Mouse (Mus musculus) small intestine, adult 2 months (tissue): ENCODE measurements around the gene Ap1m2. TPM values are rescaled to one million over a fixed set of nuclear protein-coding genes. Genes with fewer than 3 reads are reported as not detected.

Experiments
- H3K27ac ChIP-seq: fragments of 200-500 bp; 2 replicates; pipeline ENCODE4 v1.5.1; 2012; ENCODE audit warnings: low read depth, low read length, control low read depth, inconsistent platforms; ENCODE audit not compliant: insufficient read depth
- H3K27me3 ChIP-seq: fragments of 200-500 bp; 2 replicates; pipeline ENCODE4 v1.6.1; 2012; ENCODE audit warnings: mild to moderate bottlenecking, moderate library complexity, low read length, inconsistent platforms; ENCODE audit not compliant: control insufficient read depth, insufficient read depth
- H3K36me3 ChIP-seq: fragments of 200-500 bp; 2 replicates; pipeline ENCODE4 v1.6.1; 2012; ENCODE audit warnings: mild to moderate bottlenecking, low read length, control low read depth, inconsistent platforms; ENCODE audit not compliant: control insufficient read depth, insufficient read depth
- H3K4me1 ChIP-seq: fragments of 200-500 bp; 2 replicates; pipeline ENCODE4 v1.6.1; 2012; ENCODE audit warnings: low read length, inconsistent platforms, mixed read lengths; ENCODE audit not compliant: control insufficient read depth, insufficient read depth, insufficient read length
- H3K4me3 ChIP-seq: fragments of 200-500 bp; 2 replicates; pipeline ENCODE4 v1.5.1; 2012; ENCODE audit warnings: low read depth, mild to moderate bottlenecking, control low read depth, inconsistent platforms, low read length, moderate library complexity
- CTCF ChIP-seq: fragments of 200-500 bp; IDR thresholded peaks from 2 replicates; pipeline ENCODE4 v1.5.1; 2012; ENCODE audit warnings: low read depth, mild to moderate bottlenecking, control low read depth, inconsistent platforms, low read length, moderate library complexity, mixed read lengths; ENCODE audit not compliant: insufficient replicate concordance, insufficient read length; ENCODE audit errors: extremely low read depth
- POLR2A ChIP-seq: fragments of 200-500 bp; IDR thresholded peaks from 2 replicates; pipeline ENCODE4 v1.6.1; 2012; ENCODE audit warnings: low read depth, mild to moderate bottlenecking, control low read depth, inconsistent platforms, low read length, moderate library complexity
- WGBS: fragments of 180-500 bp; shearing (Covaris S2); methylation state at CpG from one replicate; pipeline ENCODE4 v1.1.7; 2018; 5-methylcytosine and 5-hydroxymethylcytosine counted together
- polyA plus RNA-seq: library from polyadenylated mRNA; depleted of rRNA; stranded (reverse); fragments of >200 nt; gene quantifications from 2 replicates; pipeline ENCODE4 v1.2.3, GENCODE M21; 2012

Gene Ap1m2
- polyA plus RNA-seq, 1 experiment, result 69.5 TPM

GRCm38 (mm10) chr9:21348152-21348551 is 36.0 kb upstream of the Ap1m2 start:
- H3K36me3 ChIP-seq, result peaks cover 1% of the 10 kb centered on the region; the same call in 1 of the 2 replicates
- H3K4me3 ChIP-seq, result no peak overlapping the region
- no peak for TF ChIP-seq POLR2A
- TF ChIP-seq CTCF, result no peak
- H3K4me1 ChIP-seq, result peaks cover 2% of the 10 kb centered on the region; the same call in 1 of the 2 replicates
- H3K27me3 ChIP-seq, result no peaks in the 10 kb centered on the region
- WGBS, result 75% methylated on average over 3 of the region's 3 CpGs
- no peak overlapping the region for H3K27ac ChIP-seq

DNA sequence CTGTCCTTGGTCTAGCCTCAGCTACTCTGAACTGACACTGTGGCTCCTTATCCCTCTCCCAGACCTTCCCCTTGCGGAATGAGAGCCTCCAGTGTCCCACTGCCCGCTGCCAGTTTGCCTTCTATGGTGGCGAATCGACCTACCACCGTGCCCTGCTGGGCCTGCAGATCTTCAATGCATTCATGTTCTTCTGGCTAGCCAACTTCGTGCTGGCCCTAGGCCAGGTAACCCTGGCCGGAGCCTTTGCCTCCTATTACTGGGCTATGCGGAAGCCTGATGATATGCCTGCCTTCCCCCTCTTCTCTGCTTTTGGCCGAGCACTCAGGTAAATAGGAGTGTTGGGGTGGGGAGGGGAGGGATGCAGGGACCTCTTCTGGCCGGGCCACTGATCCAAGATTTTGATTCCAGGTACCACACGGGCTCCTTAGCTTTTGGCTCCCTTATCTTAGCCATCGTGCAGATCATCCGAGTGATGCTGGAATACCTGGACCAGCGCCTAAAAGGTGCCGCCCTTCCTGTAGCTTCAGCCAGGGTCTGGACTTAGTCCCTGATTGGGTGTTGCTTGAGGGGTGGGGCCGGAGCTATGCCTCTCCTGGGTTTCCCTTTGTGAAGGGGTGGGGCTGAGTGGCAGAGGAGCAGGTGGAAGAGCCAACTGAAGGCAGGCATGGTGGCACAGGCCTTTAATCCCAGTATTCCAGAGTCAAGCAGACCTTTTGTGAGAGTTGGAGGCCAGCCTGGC is 34.7 kb upstream of the Ap1m2 start:
- Histone ChIP-seq H3K27me3 (no peaks in the 10 kb centered on the region), H3K4me1 (peaks cover 2% of the 10 kb centered on the region; the same call in 1 of the 2 replicates), H3K27ac (no peak overlapping the region), H3K4me3 (no peak overlapping the region), H3K36me3 (peaks cover 1% of the 10 kb centered on the region; the same call in 1 of the 2 replicates)
- no peak for TF ChIP-seq CTCF
- no peak for TF ChIP-seq POLR2A
- WGBS, result 51% methylated on average over 16 of the region's 16 CpGs

DNA sequence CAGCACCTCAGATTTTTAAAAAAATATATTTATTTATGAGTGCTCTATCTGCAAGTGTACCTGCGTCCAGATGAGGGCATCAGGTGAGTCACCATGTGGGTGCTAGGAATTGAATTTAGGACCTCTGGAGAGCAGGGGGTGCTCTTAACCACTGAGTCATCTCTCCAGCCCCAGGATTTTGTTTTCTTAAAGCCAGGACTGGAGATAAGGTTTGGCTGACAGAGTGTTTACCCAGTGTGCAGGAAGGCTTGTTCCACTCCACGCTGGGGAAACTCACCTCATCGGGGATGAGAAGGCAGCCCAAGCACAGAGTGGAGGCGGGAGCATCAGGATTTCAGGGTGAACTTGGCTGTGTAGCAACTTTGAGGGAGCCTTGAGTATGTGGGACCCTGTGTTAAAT is 28.3 kb upstream of the Ap1m2 start:
- WGBS, result 48% methylated on average over 4 of the region's 4 CpGs
- no peak for TF ChIP-seq POLR2A
- no peak for TF ChIP-seq CTCF
- Histone ChIP-seq H3K27me3 (no peaks in the 10 kb centered on the region), H3K27ac (no peak overlapping the region), H3K4me1 (peaks cover 9% of the 10 kb centered on the region), H3K36me3 (no peaks in the 10 kb centered on the region), H3K4me3 (no peak overlapping the region)

DNA sequence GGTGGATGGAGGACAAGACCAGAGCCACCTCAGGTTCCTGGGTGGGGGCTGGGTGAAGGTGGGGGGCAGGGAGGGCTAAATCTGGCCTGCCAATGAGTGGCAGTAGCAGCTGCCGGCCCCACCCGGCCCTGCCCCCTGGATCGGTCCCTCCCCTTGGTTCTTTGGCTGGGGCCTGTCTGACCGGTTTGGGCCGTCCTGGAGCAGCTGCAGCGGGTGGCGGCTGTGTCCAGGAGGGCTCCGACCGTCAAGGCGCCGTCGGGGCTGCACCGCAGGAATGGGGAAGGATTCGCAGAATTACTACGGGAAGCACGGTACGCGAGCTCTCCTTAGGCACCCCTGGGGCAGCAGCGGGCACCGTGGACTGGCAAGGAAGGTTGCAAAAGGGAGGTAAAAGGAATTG is 25.5 kb upstream of the Ap1m2 start:
- H3K27ac ChIP-seq, result no peak overlapping the region
- H3K4me1 ChIP-seq, result peaks cover 9% of the 10 kb centered on the region
- TF ChIP-seq POLR2A, result no peak
- no peak for TF ChIP-seq CTCF
- H3K36me3 ChIP-seq, result no peaks in the 10 kb centered on the region
- H3K4me3 ChIP-seq, result peak overlapping the region; percentile 45
- WGBS, result 24% methylated on average over 20 of the region's 20 CpGs
- no peaks in the 10 kb centered on the region for H3K27me3 ChIP-seq

DNA sequence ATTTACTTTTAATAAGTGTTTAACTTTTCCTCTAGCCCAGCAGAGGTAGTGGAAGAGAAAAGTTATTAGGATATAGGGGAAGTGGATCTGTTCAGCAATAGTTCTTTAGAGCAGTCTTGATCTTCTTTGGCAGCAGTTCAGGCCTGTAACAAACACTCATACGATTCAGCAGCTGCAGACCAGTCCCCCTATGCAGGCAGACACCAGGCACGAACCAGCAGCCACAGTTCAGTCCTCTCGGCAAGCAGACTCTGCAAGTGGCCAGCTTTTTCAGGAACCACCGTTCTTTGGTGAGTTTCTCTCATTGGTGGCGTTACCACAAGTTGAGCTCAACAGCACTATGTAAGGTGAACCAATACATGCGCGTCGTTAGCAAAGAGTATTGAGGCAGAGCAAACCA is 24.4 kb upstream of the Ap1m2 start:
- no peaks in the 10 kb centered on the region for H3K27me3 ChIP-seq
- H3K36me3 ChIP-seq, result no peaks in the 10 kb centered on the region
- 82% methylated on average over 8 of the region's 8 CpGs for WGBS
- H3K4me3 ChIP-seq, result no peak overlapping the region
- TF ChIP-seq CTCF (no peak), POLR2A (no peak)
- H3K27ac ChIP-seq, result no peak overlapping the region
- H3K4me1 ChIP-seq, result peaks cover 9% of the 10 kb centered on the region

DNA sequence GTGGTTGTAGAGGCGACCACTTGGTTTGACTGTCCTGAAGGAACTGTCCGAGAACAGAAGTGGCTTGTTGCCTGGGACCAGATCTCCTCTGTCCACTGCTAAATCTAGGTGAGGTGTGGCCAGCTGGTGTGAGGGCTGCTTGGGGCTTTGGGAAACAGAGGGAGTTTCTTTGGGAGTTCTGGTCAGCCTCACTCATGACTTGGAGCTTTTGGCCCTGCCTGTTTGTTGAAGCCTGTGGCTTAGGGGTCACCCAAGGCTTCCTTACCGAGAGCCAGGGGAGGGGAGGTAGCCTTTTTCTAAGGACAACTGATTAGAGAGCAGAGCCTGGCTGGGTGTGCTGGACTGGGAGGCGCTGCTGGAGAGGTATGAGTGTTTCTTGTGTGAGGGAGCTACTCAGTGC is 23.3 kb upstream of the Ap1m2 start:
- WGBS, result 88% methylated on average over 4 of the region's 4 CpGs
- H3K4me1 ChIP-seq, result peaks cover 9% of the 10 kb centered on the region

GRCm38 (mm10) chr9:21334747-21335146 is 22.6 kb upstream of the Ap1m2 start:
- TF ChIP-seq POLR2A (no peak), CTCF (no peak)
- no peak overlapping the region for H3K4me3 ChIP-seq
- no peak overlapping the region for H3K27ac ChIP-seq
- no peaks in the 10 kb centered on the region for H3K36me3 ChIP-seq
- H3K27me3 ChIP-seq, result no peaks in the 10 kb centered on the region
- H3K4me1 ChIP-seq, result peaks cover 9% of the 10 kb centered on the region

More for the DNA sequence above, 23.3 kb upstream of the Ap1m2 start:
- TF ChIP-seq CTCF (no peak), POLR2A (no peak)
- H3K36me3 ChIP-seq, result no peaks in the 10 kb centered on the region
- no peaks in the 10 kb centered on the region for H3K27me3 ChIP-seq
- no peak overlapping the region for H3K27ac ChIP-seq
- no peak overlapping the region for H3K4me3 ChIP-seq

DNA sequence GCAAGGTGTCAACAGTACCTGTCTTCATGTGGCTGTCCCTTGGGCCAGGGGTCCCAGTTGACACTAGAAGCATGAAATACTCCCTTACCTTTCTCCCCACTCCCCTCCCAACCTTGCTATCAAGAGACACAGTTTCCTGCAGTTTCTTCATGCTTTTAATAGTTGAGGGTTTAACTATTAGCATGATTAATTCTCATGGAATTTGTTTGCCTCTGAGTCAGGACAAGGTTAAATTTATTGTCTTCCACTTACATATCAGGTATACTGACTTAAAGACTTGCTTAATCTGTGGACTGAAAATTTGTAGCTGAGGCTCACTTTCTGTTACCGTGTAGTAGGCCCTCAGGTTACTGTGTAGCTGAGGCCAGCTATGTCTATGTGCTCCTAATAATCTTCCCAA is 21.4 kb upstream of the Ap1m2 start:
- no peak overlapping the region for H3K27ac ChIP-seq
- peaks cover 9% of the 10 kb centered on the region for H3K4me1 ChIP-seq
- H3K4me3 ChIP-seq, result no peak overlapping the region
- no peaks in the 10 kb centered on the region for H3K27me3 ChIP-seq
- no peak for TF ChIP-seq POLR2A
- no peak for TF ChIP-seq CTCF
- H3K36me3 ChIP-seq, result no peaks in the 10 kb centered on the region
- WGBS, result 88% methylated on average over 1 of the region's 1 CpGs
